Mouse (Mus musculus) kidney, adult 2 months (tissue): ENCODE measurements around the gene Pth1r. TPM values are rescaled to one million over a fixed set of nuclear protein-coding genes. Genes with fewer than 3 reads are reported as not detected.
A peak's percentile ranks its signal among the peaks of the same experiment; 100 is the strongest.

Source experiments
- DNase-seq: peaks from one replicate; pipeline ENCODE4 v3.0.0; 2021
- H3K27ac ChIP-seq: fragments of 200-500 bp; 2 replicates; pipeline ENCODE4 v1.5.1; 2012; ENCODE audit warnings: low read depth, low read length, control low read depth, inconsistent platforms; ENCODE audit not compliant: insufficient read depth
- H3K27me3 ChIP-seq: fragments of 200-500 bp; replicated peaks from 2 replicates; pipeline ENCODE4 v1.6.1; 2012; ENCODE audit warnings: mild to moderate bottlenecking, moderate library complexity, low read length, inconsistent platforms; ENCODE audit not compliant: control insufficient read depth, insufficient read depth
- H3K36me3 ChIP-seq: fragments of 200-500 bp; 2 replicates; pipeline ENCODE4 v1.6.1; 2012; ENCODE audit warnings: mild to moderate bottlenecking, moderate library complexity, low read length, inconsistent platforms; ENCODE audit not compliant: control insufficient read depth, insufficient read depth
- H3K4me1 ChIP-seq: fragments of 200-500 bp; 2 replicates; pipeline ENCODE4 v1.6.1; 2011; ENCODE audit warnings: low read length; ENCODE audit not compliant: control insufficient read depth, insufficient read depth
- H3K4me3 ChIP-seq: fragments of 200-500 bp; 2 replicates; pipeline ENCODE4 v1.5.1; 2011; ENCODE audit warnings: mild to moderate bottlenecking, low read depth, low read length, control low read depth; ENCODE audit not compliant: insufficient read depth
- CTCF ChIP-seq: fragments of 200-500 bp; conservative IDR thresholded peaks from 2 replicates; pipeline ENCODE4 v1.5.1; 2011; ENCODE audit warnings: low read depth, mild to moderate bottlenecking, control low read depth, low read length, moderate library complexity, mixed read lengths; ENCODE audit not compliant: insufficient read depth, insufficient read length
- POLR2A ChIP-seq: fragments of 200-500 bp; IDR thresholded peaks from one replicate; pipeline ENCODE4 v1.6.1; 2011; ENCODE audit warnings: low read depth, low read length, control low read depth
- WGBS: fragments of 180-500 bp; shearing (Covaris S2); methylation state at CpG from one replicate; pipeline ENCODE4 v1.1.7; 2018; 5-methylcytosine and 5-hydroxymethylcytosine counted together
- polyA plus RNA-seq: library from polyadenylated mRNA; depleted of rRNA; stranded (reverse); fragments of >200 nt; gene quantifications from 2 replicates; pipeline ENCODE4 v1.2.3, GENCODE M21; 2012

The Pth1r gene
- polyA plus RNA-seq, 1 experiment, result 740 TPM

GRCm38 (mm10) chr9:110718071-110718470, 28.9 kb downstream of the Pth1r start:
- 0 out of 2 replicates have a peak overlapping the region, but pooled peaks have one; percentile 12 for H3K27ac ChIP-seq
- WGBS, result 71% methylated on average over 6 of the region's 6 CpGs

GRCm38 (mm10) chr9:110716775-110717174, 30.2 kb downstream of the Pth1r start:
- Histone ChIP-seq H3K36me3 (no peaks in the 10 kb centered on the region), H3K27me3 (no peaks in the 10 kb centered on the region), H3K27ac (no peak overlapping the region), H3K4me3 (no peak overlapping the region), H3K4me1 (peaks cover 4% of the 10 kb centered on the region; the same call in 1 of the 2 replicates)
- no peak for TF ChIP-seq POLR2A
- peak; percentile 88 for TF ChIP-seq CTCF
- DNase-seq, result peak; percentile 78
- WGBS, result 31% methylated on average over 4 of the region's 4 CpGs

More at GRCm38 (mm10) chr9:110718071-110718470, 28.9 kb downstream of the Pth1r start:
- H3K4me1 ChIP-seq, result no peaks in the 10 kb centered on the region
- H3K27me3 ChIP-seq, result no peaks in the 10 kb centered on the region
- TF ChIP-seq POLR2A (no peak), CTCF (no peak)
- no peak overlapping the region for H3K4me3 ChIP-seq
- no peak for DNase-seq
- H3K36me3 ChIP-seq, result no peaks in the 10 kb centered on the region

GRCm38 (mm10) chr9:110715426-110715825, 31.5 kb downstream of the Pth1r start:
- H3K4me3 ChIP-seq, result no peak overlapping the region
- DNase-seq, result no peak

GRCm38 (mm10) chr9:110713389-110713788, 33.6 kb downstream of the Pth1r start:
- 73% methylated on average over 1 of the region's 1 CpGs for WGBS
- no peak overlapping the region for H3K4me3 ChIP-seq
- no peak for DNase-seq

More at GRCm38 (mm10) chr9:110715426-110715825, 31.5 kb downstream of the Pth1r start:
- Histone ChIP-seq H3K27me3 (no peaks in the 10 kb centered on the region), H3K4me1 (peaks cover 7% of the 10 kb centered on the region; the same call in 1 of the 2 replicates), H3K27ac (no peak overlapping the region), H3K36me3 (no peaks in the 10 kb centered on the region)
- TF ChIP-seq CTCF, result peak; percentile 49; the same call in 1 of the 2 replicates
- no peak for TF ChIP-seq POLR2A
- WGBS, result 11% methylated on average over 1 of the region's 1 CpGs

GRCm38 (mm10) chr9:110712545-110712944, 34.4 kb downstream of the Pth1r start:
- H3K27ac ChIP-seq, result peak overlapping the region; percentile 48
- no peaks in the 10 kb centered on the region for H3K27me3 ChIP-seq
- WGBS, result 63% methylated on average over 4 of the region's 4 CpGs
- H3K4me3 ChIP-seq, result no peak overlapping the region
- peak; percentile 72 for DNase-seq
- H3K4me1 ChIP-seq, result peaks cover 7% of the 10 kb centered on the region; the same call in 1 of the 2 replicates
- TF ChIP-seq CTCF (no peak), POLR2A (no peak)
- no peaks in the 10 kb centered on the region for H3K36me3 ChIP-seq

More at GRCm38 (mm10) chr9:110713389-110713788, 33.6 kb downstream of the Pth1r start:
- H3K36me3 ChIP-seq, result no peaks in the 10 kb centered on the region
- H3K4me1 ChIP-seq, result peaks cover 7% of the 10 kb centered on the region; the same call in 1 of the 2 replicates
- TF ChIP-seq POLR2A (no peak), CTCF (no peak)
- H3K27ac ChIP-seq, result no peak overlapping the region
- no peaks in the 10 kb centered on the region for H3K27me3 ChIP-seq

- no peaks in the 10 kb centered on the region for H3K36me3 ChIP-seq
- H3K27ac ChIP-seq, result peak overlapping the region; percentile 48; the same call in 1 of the 2 replicates
- no peak for TF ChIP-seq POLR2A
- TF ChIP-seq CTCF, result no peak
- DNase-seq, result no peak
- no peaks in the 10 kb centered on the region for H3K27me3 ChIP-seq
- WGBS, result 79% methylated on average over 6 of the region's 6 CpGs
- no peak overlapping the region for H3K4me3 ChIP-seq
- peaks cover 7% of the 10 kb centered on the region; the same call in 1 of the 2 replicates for H3K4me1 ChIP-seq
Measured at GRCm38 (mm10) chr9:110711996-110712395, 34.9 kb downstream of the Pth1r start.

- Histone ChIP-seq H3K27me3 (no peaks in the 10 kb centered on the region), H3K4me3 (no peak overlapping the region), H3K4me1 (peaks cover 7% of the 10 kb centered on the region; the same call in 1 of the 2 replicates), H3K27ac (peak overlapping the region; percentile 48; the same call in 1 of the 2 replicates), H3K36me3 (no peaks in the 10 kb centered on the region)
- 58% methylated on average over 1 of the region's 1 CpGs for WGBS
- TF ChIP-seq POLR2A (no peak), CTCF (no peak)
- DNase-seq, result peak; percentile 68
Measured at GRCm38 (mm10) chr9:110711532-110711931, 35.4 kb downstream of the Pth1r start.
